Mouse (Mus musculus): ENCODE data around the gene Rhd. TPM values are rescaled to one million over a fixed set of nuclear protein-coding genes. Genes with fewer than 3 reads are reported as not detected.

Rhd gene
- polyA plus RNA-seq, 1 experiment from 2014 or later = 2.2 TPM

Other genes starting within 250 kb of the Rhd start
- 5.8 and 6.1 TPM in 2 replicates for gene Man1c1, start 160.2 kb upstream of the Rhd start, polyA plus RNA-seq (2015; fragmentation: Nextera tagmentation; extraction: Ambion mirVana)
- gene Ldlrap1, start 96.5 kb upstream of the Rhd start, polyA plus RNA-seq (2015; fragmentation: Nextera tagmentation; extraction: Ambion mirVana) = 2.6 and 2.7 TPM in 2 replicates
- 81.2 and 91.4 TPM in 2 replicates for gene Maco1, start 11.2 kb upstream of the Rhd start, polyA plus RNA-seq (2015; fragmentation: Nextera tagmentation; extraction: Ambion mirVana)
- gene Tmem50a, start 50.5 kb downstream of the Rhd start, polyA plus RNA-seq (2015; fragmentation: Nextera tagmentation; extraction: Ambion mirVana) = 209 and 217 TPM in 2 replicates
- gene Rsrp1, start 59.1 kb downstream of the Rhd start, polyA plus RNA-seq (2015; fragmentation: Nextera tagmentation; extraction: Ambion mirVana) = 465 and 471 TPM in 2 replicates
- 57.2 and 62.7 TPM in 2 replicates for gene Syf2, start 66.4 kb downstream of the Rhd start, polyA plus RNA-seq (2015; fragmentation: Nextera tagmentation; extraction: Ambion mirVana)